Mouse (Mus musculus) retina, adult 2 months (tissue): ENCODE measurements around the gene Slc44a3.

Experiments
- DNase-seq: peaks from one replicate; pipeline ENCODE4 v3.0.0-alpha.2; 2012; ENCODE audit warnings: low read depth, low spot score

The Slc44a3 gene

DNA sequence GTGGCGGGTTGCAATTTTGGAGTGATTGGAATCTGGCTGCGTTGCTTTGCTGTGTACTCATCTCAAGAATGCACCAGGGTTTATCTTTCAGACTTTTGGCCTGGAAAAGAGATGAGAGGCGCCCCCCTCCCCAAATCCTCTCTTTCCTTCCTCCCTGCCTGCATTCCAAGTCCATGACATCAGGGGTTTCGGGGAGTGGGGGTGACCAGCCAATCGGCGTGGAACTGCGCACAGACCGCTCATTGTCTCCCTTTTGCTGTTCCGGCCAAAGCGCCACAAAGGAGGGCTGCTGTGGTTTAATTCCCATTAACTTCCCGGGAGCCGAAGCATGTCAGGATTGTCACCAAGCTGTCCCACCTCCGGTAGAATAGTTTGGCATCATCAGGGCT lies 104.7 kb downstream of the Slc44a3 start:
- no peak for DNase-seq

- no peak for DNase-seq
Observed at GRCm38 (mm10) chr3:121426621-121427519, 105.3 kb downstream of the Slc44a3 start.

DNA sequence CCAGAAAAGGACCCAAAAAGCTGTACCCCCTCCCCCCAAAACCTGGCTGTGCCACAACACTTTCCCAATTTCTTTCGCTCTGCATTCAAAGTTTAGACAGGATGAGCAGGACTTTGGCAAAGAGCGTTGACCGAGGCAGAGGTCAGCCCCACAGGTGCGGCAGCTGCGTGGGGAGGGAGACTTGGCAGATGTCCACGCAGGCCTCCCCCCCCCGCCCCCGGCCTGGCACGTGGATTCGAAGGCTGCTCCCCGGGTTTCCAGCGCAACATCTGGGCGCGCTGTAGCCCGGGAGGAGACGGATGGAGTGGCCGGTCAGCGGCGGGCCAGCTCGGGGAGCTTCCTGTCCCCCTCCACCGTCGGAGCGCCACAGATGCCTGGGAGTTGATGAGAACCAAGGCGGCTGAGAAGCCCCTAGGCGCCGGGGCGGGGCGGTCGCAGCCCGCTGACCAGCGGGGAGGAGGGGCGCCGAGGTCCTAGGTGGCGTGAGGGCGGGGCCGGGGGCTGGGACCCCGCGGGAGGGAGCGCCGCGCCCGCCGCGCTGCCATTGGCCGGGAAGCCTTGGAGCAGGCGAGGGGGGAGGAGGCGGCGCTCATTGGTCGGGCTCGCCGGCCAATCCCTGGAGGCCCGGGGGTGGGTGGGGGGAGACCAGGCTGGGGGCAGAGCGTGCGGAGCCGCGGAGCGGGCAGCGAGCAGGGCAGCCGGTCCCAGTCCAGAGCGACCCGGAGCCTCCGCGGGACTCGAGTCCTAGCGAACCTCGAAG lies 106.2 kb downstream of the Slc44a3 start, which contains the start of gene Cnn3:
Cnn3 (plus strand) TSS at position 637 of the 760 bp plus-strand sequence.
- DNase-seq: peak; percentile 63

GRCm38 (mm10) chr3:121422405-121422804 lies 109.8 kb downstream of the Slc44a3 start:
- no peak for DNase-seq

DNA sequence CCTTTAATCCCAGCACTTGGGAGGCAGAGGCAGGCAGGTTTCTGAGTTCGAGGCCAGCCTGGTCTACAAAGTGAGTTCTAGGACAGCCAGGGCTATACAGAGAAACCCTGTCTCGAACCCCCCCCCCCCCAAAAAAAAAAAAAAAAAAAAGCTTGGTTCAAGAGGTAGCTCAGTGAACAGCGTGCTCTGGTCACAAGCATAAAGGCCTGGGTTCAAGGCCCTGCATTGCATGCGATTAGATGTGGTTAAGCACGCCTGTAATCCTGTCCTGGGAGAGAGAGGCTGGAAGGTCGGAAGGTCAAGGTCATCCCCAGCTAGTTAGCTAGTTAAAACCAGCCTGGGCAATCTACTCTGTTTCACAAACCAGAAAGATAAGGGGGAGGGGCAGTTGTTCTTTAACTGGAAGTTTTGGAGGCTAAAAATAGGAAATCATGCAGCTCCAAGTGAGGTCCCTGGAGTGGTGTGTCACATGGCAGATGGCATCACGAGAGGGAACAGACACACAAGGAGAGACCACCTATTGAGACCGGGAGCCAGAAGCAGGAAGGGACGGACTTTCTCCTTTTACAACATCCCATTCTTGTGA lies 113.3 kb downstream of the Slc44a3 start:
- no peak for DNase-seq

GRCm38 (mm10) chr3:121418251-121418601 lies 114.0 kb downstream of the Slc44a3 start:
- DNase-seq: no peak

DNA sequence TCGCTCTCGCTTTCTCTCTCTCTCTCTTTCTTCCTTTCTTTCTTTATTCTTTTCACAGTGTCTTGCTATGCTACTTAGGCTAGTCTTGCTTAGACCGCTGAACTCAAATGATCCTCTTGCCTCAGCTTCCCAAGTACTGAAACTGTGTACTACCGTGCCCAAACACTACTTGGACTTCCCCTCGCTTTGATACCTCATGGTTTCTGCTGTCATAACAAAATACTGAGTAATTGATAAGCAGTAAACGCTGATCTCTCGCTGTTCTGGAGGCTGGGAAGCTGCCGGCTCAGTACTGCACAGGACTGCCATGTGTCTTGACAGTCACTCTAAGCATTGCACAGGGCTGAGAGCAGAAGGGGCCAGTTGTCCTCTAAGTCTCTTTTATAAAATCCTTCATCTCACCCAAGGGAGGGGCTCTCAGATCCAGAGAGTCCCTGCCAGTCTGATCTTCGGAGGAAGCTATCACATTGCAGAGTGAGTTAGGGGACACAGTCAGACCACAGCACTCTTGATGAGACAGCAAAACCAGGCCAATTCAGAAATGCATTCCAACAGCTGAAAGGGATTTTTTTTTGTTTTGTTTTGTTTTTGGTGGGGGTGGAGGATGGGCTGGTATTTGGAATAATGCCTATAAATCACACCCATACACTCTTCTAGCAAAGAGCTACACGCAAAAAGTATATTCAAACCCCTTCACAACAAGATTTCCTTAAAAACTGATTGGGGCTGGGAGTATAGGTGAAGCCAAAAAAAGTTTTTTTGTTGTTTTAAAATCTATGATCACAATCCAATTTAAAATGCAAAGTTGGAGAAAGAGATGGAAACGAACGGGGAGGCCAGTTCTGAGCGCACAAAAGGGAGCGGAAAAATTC lies 114.6 kb downstream of the Slc44a3 start:
- no peak for DNase-seq

DNA sequence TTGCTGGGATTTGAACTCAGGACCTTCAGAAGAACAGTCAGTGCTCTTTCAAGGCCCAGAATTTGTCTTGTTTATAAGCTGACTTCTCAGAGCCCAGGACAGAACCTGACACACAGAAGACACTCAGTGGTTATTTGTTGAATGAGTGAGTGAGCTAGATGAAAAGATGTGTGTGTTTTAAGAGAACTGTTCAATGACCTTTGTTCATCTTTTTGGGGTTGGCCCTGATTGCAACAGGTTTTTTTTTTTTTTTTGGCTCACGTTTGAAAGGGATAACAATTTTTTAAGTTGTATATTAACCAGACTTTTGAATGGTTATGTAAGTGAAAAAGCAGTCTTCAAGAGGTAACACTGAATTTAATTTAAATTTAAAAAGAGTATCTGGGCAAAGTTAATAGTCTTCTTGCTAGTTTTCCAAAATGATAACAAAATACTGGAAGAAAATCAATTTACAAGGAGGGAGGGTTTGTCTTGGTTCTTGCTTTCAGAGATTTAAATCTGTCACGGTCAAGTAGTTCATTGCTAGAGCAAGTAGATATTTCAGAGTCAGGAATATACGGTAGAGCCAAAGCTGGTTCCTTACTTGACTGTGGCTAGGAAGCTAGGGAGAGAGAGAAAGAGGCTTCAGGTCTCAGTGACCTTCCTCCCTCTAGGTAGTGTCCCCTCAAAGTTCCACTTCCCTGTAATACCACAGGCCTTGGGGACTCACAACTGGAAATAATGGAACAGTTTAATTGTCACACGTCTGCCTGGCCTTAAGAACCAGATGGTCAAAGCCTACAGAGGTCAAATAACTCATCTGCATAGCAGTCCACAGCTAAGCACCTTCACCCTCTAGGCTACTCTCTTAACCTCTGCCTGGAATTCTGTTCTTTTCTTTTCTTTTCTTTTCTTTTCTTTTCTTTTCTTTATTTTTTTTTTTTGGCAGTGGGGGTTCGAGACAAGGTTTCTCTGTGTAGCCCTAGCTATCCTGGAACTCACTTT lies 115.7 kb downstream of the Slc44a3 start:
- DNase-seq: no peak

DNA sequence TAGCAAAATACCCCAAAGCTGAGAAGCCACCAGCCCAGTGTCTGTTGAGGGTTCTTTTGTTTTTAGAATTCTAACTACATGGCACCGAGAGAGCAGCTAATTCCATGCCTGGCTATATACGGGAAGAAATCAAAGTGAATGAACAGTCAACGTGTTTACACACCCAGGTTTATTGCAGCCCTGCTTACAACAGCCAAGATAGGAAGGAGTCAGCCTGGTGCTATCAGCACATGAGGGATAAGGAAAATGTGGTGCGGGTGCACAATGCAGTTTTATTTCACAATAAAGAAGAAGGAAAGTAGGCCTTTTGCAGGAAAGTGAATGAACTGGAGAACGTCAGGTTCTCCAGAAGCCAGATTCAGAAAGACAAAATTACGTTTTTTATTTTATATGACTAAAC lies 120.8 kb downstream of the Slc44a3 start:
- DNase-seq: no peak
